Mouse (Mus musculus): ENCODE measurements around the gene Ptpro. TPM values are rescaled to one million over a fixed set of nuclear protein-coding genes. Genes with fewer than 3 reads are reported as not detected.

Ptpro gene
- polyA plus RNA-seq, 1 experiment, result 2.7 TPM

GRCm38 (mm10) chr6:137287788-137288187, 35.7 kb downstream of the Ptpro start:
- DNase-seq, result no peak
- no peak for TF ChIP-seq POLR2A (IDR thresholded peaks at IDR 0.05; ENCODE audit: control insufficient read depth, extremely low read depth, insufficient read depth, low read length, poor library complexity)
- TF ChIP-seq CTCF (IDR thresholded peaks at IDR 0.05; ENCODE audit: borderline replicate concordance, control insufficient read depth, extremely low read depth, insufficient read depth, low read length, poor library complexity), result no peak
- H3K36me3 ChIP-seq (ENCODE audit: control insufficient read depth, insufficient read depth, low read length), result no peaks in the 10 kb centered on the region
- no peak overlapping the region for H3K4me3 ChIP-seq (ENCODE audit: control insufficient read depth, insufficient read depth, low read length)
- WGBS, result 94% methylated on average over 7 of the region's 7 CpGs
- no peak overlapping the region for H3K27ac ChIP-seq (ENCODE audit: control insufficient read depth, insufficient read depth, low read length)
- H3K27me3 ChIP-seq (ENCODE audit: control insufficient read depth, insufficient read depth, low read length), result no peaks in the 10 kb centered on the region
- H3K4me1 ChIP-seq (replicated peaks; ENCODE audit: control insufficient read depth, insufficient read depth, low read length), result no peaks in the 10 kb centered on the region

GRCm38 (mm10) chr6:137288264-137288663, 36.1 kb downstream of the Ptpro start:
- no peak for DNase-seq
- Histone ChIP-seq H3K36me3 (ENCODE audit: control insufficient read depth, insufficient read depth, low read length) (no peaks in the 10 kb centered on the region), H3K4me3 (ENCODE audit: control insufficient read depth, insufficient read depth, low read length) (no peak overlapping the region), H3K27ac (ENCODE audit: control insufficient read depth, insufficient read depth, low read length) (no peak overlapping the region), H3K27me3 (ENCODE audit: control insufficient read depth, insufficient read depth, low read length) (no peaks in the 10 kb centered on the region), H3K4me1 (replicated peaks; ENCODE audit: control insufficient read depth, insufficient read depth, low read length) (no peaks in the 10 kb centered on the region)
- TF ChIP-seq CTCF (IDR thresholded peaks at IDR 0.05; ENCODE audit: borderline replicate concordance, control insufficient read depth, extremely low read depth, insufficient read depth, low read length, poor library complexity) (no peak), POLR2A (IDR thresholded peaks at IDR 0.05; ENCODE audit: control insufficient read depth, extremely low read depth, insufficient read depth, low read length, poor library complexity) (no peak)
- over 99% methylated on average over 5 of the region's 5 CpGs for WGBS

GRCm38 (mm10) chr6:137292421-137292820, 40.3 kb downstream of the Ptpro start:
- H3K4me3 ChIP-seq (ENCODE audit: control insufficient read depth, insufficient read depth, low read length), result no peak overlapping the region
- H3K27ac ChIP-seq (ENCODE audit: control insufficient read depth, insufficient read depth, low read length), result no peak overlapping the region
- no peak for TF ChIP-seq CTCF (IDR thresholded peaks at IDR 0.05; ENCODE audit: borderline replicate concordance, control insufficient read depth, extremely low read depth, insufficient read depth, low read length, poor library complexity)
- TF ChIP-seq POLR2A (IDR thresholded peaks at IDR 0.05; ENCODE audit: control insufficient read depth, extremely low read depth, insufficient read depth, low read length, poor library complexity), result no peak
- WGBS, result 77% methylated on average over 2 of the region's 2 CpGs
- no peaks in the 10 kb centered on the region for H3K27me3 ChIP-seq (ENCODE audit: control insufficient read depth, insufficient read depth, low read length)
- H3K36me3 ChIP-seq (ENCODE audit: control insufficient read depth, insufficient read depth, low read length), result no peaks in the 10 kb centered on the region
- no peaks in the 10 kb centered on the region for H3K4me1 ChIP-seq (replicated peaks; ENCODE audit: control insufficient read depth, insufficient read depth, low read length)
- no peak for DNase-seq

GRCm38 (mm10) chr6:137294973-137295820, 43.1 kb downstream of the Ptpro start:
- 91% methylated on average over 20 of the region's 20 CpGs for WGBS

GRCm38 (mm10) chr6:137302561-137302960, 50.4 kb downstream of the Ptpro start:
- TF ChIP-seq POLR2A (IDR thresholded peaks at IDR 0.05; ENCODE audit: control insufficient read depth, extremely low read depth, insufficient read depth, low read length, poor library complexity) (no peak), CTCF (IDR thresholded peaks at IDR 0.05; ENCODE audit: borderline replicate concordance, control insufficient read depth, extremely low read depth, insufficient read depth, low read length, poor library complexity) (no peak)
- no peak overlapping the region for H3K27ac ChIP-seq (ENCODE audit: control insufficient read depth, insufficient read depth, low read length)
- H3K36me3 ChIP-seq (ENCODE audit: control insufficient read depth, insufficient read depth, low read length), result no peaks in the 10 kb centered on the region
- 60% methylated on average over 4 of the region's 4 CpGs for WGBS
- DNase-seq, result no peak
- no peak overlapping the region for H3K4me3 ChIP-seq (ENCODE audit: control insufficient read depth, insufficient read depth, low read length)
- H3K27me3 ChIP-seq (ENCODE audit: control insufficient read depth, insufficient read depth, low read length), result no peaks in the 10 kb centered on the region
- no peaks in the 10 kb centered on the region for H3K4me1 ChIP-seq (replicated peaks; ENCODE audit: control insufficient read depth, insufficient read depth, low read length)

More at GRCm38 (mm10) chr6:137294973-137295820, 43.1 kb downstream of the Ptpro start:
- Histone ChIP-seq H3K4me1 (replicated peaks; ENCODE audit: control insufficient read depth, insufficient read depth, low read length) (no peaks in the 10 kb centered on the region), H3K36me3 (ENCODE audit: control insufficient read depth, insufficient read depth, low read length) (no peaks in the 10 kb centered on the region), H3K27ac (ENCODE audit: control insufficient read depth, insufficient read depth, low read length) (no peak overlapping the region), H3K4me3 (ENCODE audit: control insufficient read depth, insufficient read depth, low read length) (no peak overlapping the region), H3K27me3 (ENCODE audit: control insufficient read depth, insufficient read depth, low read length) (no peaks in the 10 kb centered on the region)
- TF ChIP-seq CTCF (IDR thresholded peaks at IDR 0.05; ENCODE audit: borderline replicate concordance, control insufficient read depth, extremely low read depth, insufficient read depth, low read length, poor library complexity) (no peak), POLR2A (IDR thresholded peaks at IDR 0.05; ENCODE audit: control insufficient read depth, extremely low read depth, insufficient read depth, low read length, poor library complexity) (no peak)
- DNase-seq, result no peak

- no peaks in the 10 kb centered on the region for H3K36me3 ChIP-seq (ENCODE audit: control insufficient read depth, insufficient read depth, low read length)
- no peaks in the 10 kb centered on the region for H3K4me1 ChIP-seq (replicated peaks; ENCODE audit: control insufficient read depth, insufficient read depth, low read length)
- H3K4me3 ChIP-seq (ENCODE audit: control insufficient read depth, insufficient read depth, low read length), result no peak overlapping the region
- H3K27me3 ChIP-seq (ENCODE audit: control insufficient read depth, insufficient read depth, low read length), result no peaks in the 10 kb centered on the region
- no peak for DNase-seq
- no peak overlapping the region for H3K27ac ChIP-seq (ENCODE audit: control insufficient read depth, insufficient read depth, low read length)
- no peak for TF ChIP-seq CTCF (IDR thresholded peaks at IDR 0.05; ENCODE audit: borderline replicate concordance, control insufficient read depth, extremely low read depth, insufficient read depth, low read length, poor library complexity)
- no peak for TF ChIP-seq POLR2A (IDR thresholded peaks at IDR 0.05; ENCODE audit: control insufficient read depth, extremely low read depth, insufficient read depth, low read length, poor library complexity)
- 100% methylated on average over 2 of the region's 2 CpGs for WGBS
Observed at GRCm38 (mm10) chr6:137303824-137304223, 51.7 kb downstream of the Ptpro start.
